Mouse (Mus musculus): ENCODE data around the gene Enox1.

DNA sequence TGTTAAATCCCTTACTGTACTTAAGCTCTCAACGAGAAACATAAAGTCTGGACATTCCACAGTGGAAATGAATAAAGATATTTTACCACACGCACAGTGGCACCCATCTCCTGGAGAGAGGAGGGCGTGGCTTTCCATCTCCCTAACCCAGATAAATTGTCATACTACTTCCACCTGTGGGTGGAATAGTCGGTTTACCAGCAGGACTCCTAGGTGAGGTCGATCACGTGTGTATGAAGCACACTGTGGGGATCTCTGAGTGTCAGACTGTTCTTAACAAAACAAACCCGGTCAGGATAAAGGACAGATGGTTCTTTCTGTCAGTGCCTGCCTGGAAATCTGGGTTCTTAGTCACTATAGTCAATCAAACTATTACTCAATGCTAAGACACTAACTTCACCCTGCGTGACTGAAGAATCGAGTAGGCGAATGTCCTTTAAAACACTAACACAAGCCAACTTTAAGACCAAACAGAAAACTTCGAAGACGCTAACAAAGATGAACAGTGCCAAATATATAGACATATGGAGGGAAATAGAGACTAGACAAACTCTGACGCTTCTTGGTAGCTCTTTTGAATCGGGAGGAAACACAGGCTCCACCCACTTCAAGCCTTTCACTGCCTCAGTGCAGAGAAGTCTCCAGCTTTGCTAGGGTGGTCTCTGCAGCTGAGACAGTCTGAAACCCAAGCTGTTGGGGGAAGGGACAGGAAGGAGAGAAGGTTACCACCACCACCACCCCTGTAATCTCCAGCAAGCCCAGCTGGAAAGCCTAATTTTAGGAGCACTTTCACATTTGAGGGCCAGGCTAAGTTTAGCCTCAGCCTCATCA, 423.8 kb downstream of the Enox1 start:
- no peak for TF ChIP-seq CTCF (IDR thresholded peaks at IDR 0.05; ENCODE audit: low read depth)
- TF ChIP-seq EP300 (IDR thresholded peaks at IDR 0.05; ENCODE audit: low read depth): no peak
